Mouse (Mus musculus) lung, postnatal 0 days (tissue): ENCODE measurements around the gene Plxna1. TPM values are rescaled to one million over a fixed set of nuclear protein-coding genes. Genes with fewer than 3 reads are reported as not detected.

Experiments used
- ATAC-seq: fragments of 200-750 bp; cut with Nextera tagmentation; 2 replicates; pipeline ENCODE4 v1.8.0; 2017; ENCODE audit warnings: moderate library complexity
- DNase-seq: peaks from one replicate; pipeline ENCODE4 v3.0.0-alpha.2; 2016; ENCODE audit warnings: low spot score
- H3K27ac ChIP-seq: fragments of 300-500 bp; sonication (generic); 2 replicates; pipeline ENCODE4 v1.5.1; 2014; ENCODE audit warnings: antibody characterized with exemption, mild to moderate bottlenecking, low read length, mixed read lengths
- H3K27me3 ChIP-seq: fragments of 300-500 bp; sonication (generic); replicated peaks from 2 replicates; pipeline ENCODE4 v1.6.1; 2014; ENCODE audit warnings: low read length, mixed read lengths; ENCODE audit not compliant: insufficient read depth
- H3K36me3 ChIP-seq: fragments of 300-500 bp; sonication (generic); 2 replicates; pipeline ENCODE4 v1.6.1; 2014; ENCODE audit warnings: low read length, mixed read lengths; ENCODE audit not compliant: insufficient read depth
- H3K4me1 ChIP-seq: fragments of 300-500 bp; sonication (generic); 2 replicates; pipeline ENCODE4 v1.6.1; 2014; ENCODE audit warnings: antibody characterized with exemption, low read depth, low read length, mixed read lengths; ENCODE audit not compliant: insufficient read depth
- H3K4me2 ChIP-seq: fragments of 300-500 bp; sonication (generic); replicated peaks from 2 replicates; pipeline ENCODE4 v1.6.1; 2014; ENCODE audit warnings: low read depth, mild to moderate bottlenecking, low read length, moderate library complexity, mixed read lengths
- H3K4me3 ChIP-seq: fragments of 300-500 bp; sonication (generic); 2 replicates; pipeline ENCODE4 v1.5.1; 2014; ENCODE audit warnings: low read depth, low read length
- H3K9ac ChIP-seq: fragments of 300-500 bp; sonication (generic); replicated peaks from 2 replicates; pipeline ENCODE4 v1.6.1; 2014; ENCODE audit warnings: low read depth, mild to moderate bottlenecking
- H3K9me3 ChIP-seq: fragments of 300-500 bp; sonication (generic); 2 replicates; pipeline ENCODE4 v1.6.1; 2016; ENCODE audit warnings: low read length, mixed read lengths
- CTCF ChIP-seq: IDR thresholded peaks from 2 replicates; pipeline ENCODE4 v1.5.1; 2016; ENCODE audit warnings: antibody characterized with exemption, mild to moderate bottlenecking
- EP300 ChIP-seq: IDR thresholded peaks from 2 replicates; pipeline ENCODE4 v1.6.1; 2016; ENCODE audit warnings: antibody characterized with exemption, mild to moderate bottlenecking, control low read depth
- WGBS: fragments of 180-500 bp; shearing (Covaris S2); extraction: QIAGEN DNeasy Blood & Tissue Kit; methylation state at CpG from one replicate; pipeline ENCODE4 v1.1.7; 2014; 5-methylcytosine and 5-hydroxymethylcytosine counted together
- polyA plus RNA-seq: library from polyadenylated mRNA; unstranded; fragments of >200 nt; fragmentation: Nextera tagmentation; extraction: Ambion mirVana; gene quantifications from 2 replicates; pipeline ENCODE4 v1.2.1, GENCODE M21; 2015

The Plxna1 gene
- polyA plus RNA-seq, 1 experiment from 2014 or later: 13.6 TPM

DNA sequence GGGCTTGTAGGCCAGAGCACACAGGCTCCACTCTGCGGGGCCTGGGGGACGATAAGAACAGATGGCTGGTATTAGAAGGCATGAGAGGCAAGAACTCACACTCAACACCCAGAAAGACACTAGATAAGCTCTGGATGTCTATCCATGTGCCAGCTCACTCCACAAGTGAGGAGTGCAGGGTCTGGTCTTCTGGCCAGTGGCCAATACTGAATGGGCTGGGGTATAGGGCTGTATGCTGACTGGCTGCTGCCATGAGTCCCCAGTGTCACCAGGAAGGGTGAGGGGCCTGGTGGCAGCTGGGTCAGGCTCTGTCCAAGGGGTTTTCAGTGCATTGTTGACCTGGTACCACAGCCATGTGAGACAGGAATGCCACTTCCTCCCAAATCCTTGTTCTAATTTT lies 22.3 kb upstream of the Plxna1 start:
- H3K4me1 ChIP-seq: no peaks in the 10 kb centered on the region
- no peak for ATAC-seq
- TF ChIP-seq EP300: no peak
- no peak for TF ChIP-seq CTCF
- H3K27me3 ChIP-seq: no peaks in the 10 kb centered on the region
- no peaks in the 10 kb centered on the region for H3K9me3 ChIP-seq
- H3K4me3 ChIP-seq: no peak overlapping the region
- no peak overlapping the region for H3K4me2 ChIP-seq
- 95% methylated on average over 2 of the region's 2 CpGs for WGBS
- no peak for DNase-seq
- no peak overlapping the region for H3K9ac ChIP-seq
- no peak overlapping the region for H3K27ac ChIP-seq
- H3K36me3 ChIP-seq: no peaks in the 10 kb centered on the region

DNA sequence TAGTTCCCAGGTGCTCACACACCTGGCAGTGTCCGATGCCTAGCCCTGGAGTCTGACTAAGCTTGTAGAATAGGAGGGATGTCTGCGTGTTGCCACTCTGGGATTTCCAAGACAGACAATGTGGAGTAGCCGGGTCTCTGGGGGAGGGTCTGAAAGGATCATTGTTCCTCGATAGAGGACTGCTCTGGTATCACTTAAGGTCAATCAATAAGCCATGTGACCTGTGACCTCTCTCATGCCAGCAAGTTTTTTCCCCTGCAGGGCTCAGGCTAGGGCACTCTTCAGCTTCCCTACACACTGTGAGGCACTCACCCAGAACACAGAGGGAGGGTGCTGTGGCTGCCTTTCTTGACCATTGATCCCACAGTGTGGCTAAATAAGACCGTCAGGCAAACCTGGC lies 19.4 kb upstream of the Plxna1 start:
- TF ChIP-seq CTCF (no peak), EP300 (no peak)
- DNase-seq (no peak), ATAC-seq (no peak)
- H3K27ac ChIP-seq: no peak overlapping the region
- no peak overlapping the region for H3K4me2 ChIP-seq
- 70% methylated on average over 5 of the region's 5 CpGs for WGBS
- H3K9me3 ChIP-seq: no peaks in the 10 kb centered on the region
- H3K36me3 ChIP-seq: no peaks in the 10 kb centered on the region
- no peak overlapping the region for H3K9ac ChIP-seq
- no peak overlapping the region for H3K4me3 ChIP-seq
- H3K4me1 ChIP-seq: no peaks in the 10 kb centered on the region
- no peaks in the 10 kb centered on the region for H3K27me3 ChIP-seq

DNA sequence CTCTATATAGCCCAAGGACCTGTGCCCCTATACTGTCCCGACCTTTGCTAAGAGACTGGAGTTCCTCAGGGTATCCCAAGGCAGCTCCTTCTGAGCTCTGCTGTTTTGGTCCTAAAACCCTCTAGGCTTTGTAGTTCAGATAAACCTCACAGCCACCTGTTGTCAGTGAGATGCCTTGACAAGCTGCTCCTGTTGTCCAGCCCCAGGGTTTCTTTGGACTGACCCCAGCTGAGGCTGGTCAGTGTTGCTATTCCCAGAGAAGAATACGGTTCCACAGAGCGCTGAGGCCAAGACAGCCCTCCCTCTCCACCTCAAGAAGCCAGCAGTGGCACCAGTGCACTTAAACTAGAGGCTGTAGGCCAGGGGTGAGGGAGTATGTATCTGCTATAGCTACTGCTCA lies 18.8 kb upstream of the Plxna1 start:
- Histone ChIP-seq H3K36me3 (no peaks in the 10 kb centered on the region), H3K4me3 (no peak overlapping the region), H3K9me3 (no peaks in the 10 kb centered on the region), H3K4me1 (no peaks in the 10 kb centered on the region), H3K9ac (no peak overlapping the region), H3K4me2 (no peak overlapping the region), H3K27ac (no peak overlapping the region), H3K27me3 (no peaks in the 10 kb centered on the region)
- ATAC-seq: no peak
- 52% methylated on average over 3 of the region's 3 CpGs for WGBS
- DNase-seq: no peak
- TF ChIP-seq EP300: no peak
- no peak for TF ChIP-seq CTCF

DNA sequence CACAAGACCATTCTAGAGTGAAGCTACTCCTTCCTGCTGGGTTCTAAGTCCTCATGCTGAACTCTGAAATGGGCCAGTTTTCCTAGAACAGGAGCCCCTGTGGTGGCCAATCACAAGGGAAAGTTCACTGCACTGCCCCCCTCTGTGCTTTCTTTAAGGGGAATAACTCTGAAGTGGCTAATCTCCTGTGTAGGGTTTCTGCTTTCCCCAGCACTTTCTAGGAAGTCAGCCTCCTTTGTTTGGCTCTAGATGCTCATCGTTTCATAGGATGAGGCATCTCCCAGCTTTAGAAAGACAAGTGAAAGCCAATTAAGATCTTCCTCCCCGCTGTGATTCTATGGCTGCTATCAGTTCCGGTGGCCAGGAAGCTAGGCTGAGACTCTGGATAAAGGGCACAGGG lies 18.3 kb upstream of the Plxna1 start:
- Histone ChIP-seq H3K9me3 (no peaks in the 10 kb centered on the region), H3K36me3 (no peaks in the 10 kb centered on the region), H3K27ac (no peak overlapping the region), H3K9ac (no peak overlapping the region), H3K4me1 (no peaks in the 10 kb centered on the region), H3K27me3 (no peaks in the 10 kb centered on the region), H3K4me2 (no peak overlapping the region), H3K4me3 (no peak overlapping the region)
- TF ChIP-seq CTCF (no peak), EP300 (no peak)
- 56% methylated on average over 3 of the region's 3 CpGs for WGBS
- DNase-seq: no peak
- no peak for ATAC-seq

DNA sequence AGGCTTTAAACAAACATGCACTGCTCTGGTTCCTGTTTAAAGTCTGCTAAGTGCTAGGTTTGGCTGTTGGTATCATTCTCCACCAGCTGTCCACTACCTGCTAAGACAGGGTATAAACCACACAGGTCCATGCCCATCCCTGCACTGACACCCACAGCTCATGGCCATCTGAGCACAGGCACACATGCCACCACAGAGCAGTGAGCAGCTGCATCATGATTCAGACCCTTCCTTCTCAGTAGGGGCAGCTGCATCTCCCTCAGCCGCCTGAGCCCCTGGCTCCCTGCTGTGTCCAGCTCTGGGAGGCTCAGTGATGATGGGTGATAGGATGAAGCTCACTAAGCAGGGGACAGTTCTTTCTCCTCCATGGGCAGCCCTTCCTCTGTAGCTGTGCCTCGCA lies 15.8 kb upstream of the Plxna1 start:
- H3K4me3 ChIP-seq: no peak overlapping the region
- ATAC-seq (no peak), DNase-seq (no peak)
- H3K9me3 ChIP-seq: no peaks in the 10 kb centered on the region
- 75% methylated on average over 2 of the region's 2 CpGs for WGBS
- TF ChIP-seq CTCF (no peak), EP300 (no peak)
- H3K27me3 ChIP-seq: no peaks in the 10 kb centered on the region
- no peak overlapping the region for H3K27ac ChIP-seq
- no peaks in the 10 kb centered on the region for H3K36me3 ChIP-seq
- no peak overlapping the region for H3K4me2 ChIP-seq
- H3K9ac ChIP-seq: no peak overlapping the region
- H3K4me1 ChIP-seq: no peaks in the 10 kb centered on the region

DNA sequence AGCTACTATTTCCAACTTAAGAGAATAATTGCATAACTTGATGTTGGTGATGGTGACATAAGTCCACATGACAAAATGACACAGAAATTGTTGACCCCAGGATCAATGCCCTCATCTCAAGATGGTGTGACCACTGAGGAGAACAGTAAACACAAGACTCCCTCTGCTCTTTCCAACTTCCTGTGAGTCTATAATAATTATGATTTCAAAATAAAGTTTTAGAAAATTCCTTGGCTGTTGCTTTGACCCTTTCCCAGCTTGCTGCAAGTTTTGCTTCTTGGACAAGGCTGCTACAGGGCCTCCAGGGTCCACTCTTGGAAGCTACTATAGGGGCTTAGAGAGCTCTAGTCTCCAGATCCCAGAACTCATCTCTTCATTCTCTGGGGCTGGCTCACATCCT lies 6.4 kb upstream of the Plxna1 start:
- ATAC-seq (peak; percentile 69), DNase-seq (peak; percentile 80)
- no peak overlapping the region for H3K4me2 ChIP-seq
- H3K4me1 ChIP-seq: no peaks in the 10 kb centered on the region
- H3K4me3 ChIP-seq: no peak overlapping the region
- TF ChIP-seq CTCF (no peak), EP300 (peak; percentile 75)
- no peak overlapping the region for H3K9ac ChIP-seq
- no peaks in the 10 kb centered on the region for H3K9me3 ChIP-seq
- no peaks in the 10 kb centered on the region for H3K27me3 ChIP-seq
- H3K36me3 ChIP-seq: no peaks in the 10 kb centered on the region
- peak overlapping the region; percentile 45 for H3K27ac ChIP-seq

DNA sequence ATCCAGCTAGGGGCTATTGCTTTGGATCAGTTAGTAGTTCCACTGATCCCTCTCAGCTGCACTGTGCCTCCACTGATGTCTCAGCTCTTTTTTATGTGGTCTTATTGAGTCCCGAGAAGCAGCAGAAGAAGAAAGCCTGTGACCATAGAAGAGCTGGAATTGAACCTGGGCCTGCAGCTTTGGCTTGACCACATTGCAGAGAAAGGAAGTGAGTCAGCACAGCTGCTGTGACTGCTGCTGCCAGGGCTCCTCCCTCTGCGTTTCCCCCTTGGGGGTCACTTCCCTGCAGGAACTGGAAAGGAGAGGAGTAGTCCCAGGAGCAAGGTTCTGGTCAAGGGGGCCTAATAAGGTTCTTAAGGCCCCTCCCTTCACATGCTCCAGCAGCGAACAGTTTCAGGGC lies 1.9 kb upstream of the Plxna1 start:
- no peak for ATAC-seq
- TF ChIP-seq CTCF: no peak
- no peak for TF ChIP-seq EP300
- H3K27me3 ChIP-seq: no peaks in the 10 kb centered on the region

More for the DNA sequence above, 1.9 kb upstream of the Plxna1 start:
- H3K4me2 ChIP-seq: no peak overlapping the region
- no peak overlapping the region for H3K9ac ChIP-seq
- H3K9me3 ChIP-seq: no peaks in the 10 kb centered on the region
- WGBS: 50% methylated on average over 3 of the region's 3 CpGs
- H3K4me3 ChIP-seq: no peak overlapping the region
- DNase-seq: peak; percentile 15
- peaks cover 18% of the 10 kb centered on the region for H3K4me1 ChIP-seq
- H3K27ac ChIP-seq: no peak overlapping the region
- no peaks in the 10 kb centered on the region for H3K36me3 ChIP-seq
